Mouse (Mus musculus) limb, embryonic 13.5 days (tissue): ENCODE results near the gene Kcnab1. TPM values are rescaled to one million over a fixed set of nuclear protein-coding genes. Genes with fewer than 3 reads are reported as not detected.

Experiments
- ATAC-seq: fragments of 200-750 bp; cut with Nextera tagmentation; 2 replicates; pipeline ENCODE4 v1.8.0; 2017; ENCODE audit warnings: low read depth, moderate number of reproducible peaks, moderate TSS enrichment; ENCODE audit not compliant: low FRiP score
- H3K27ac ChIP-seq: fragments of 300-500 bp; sonication (generic); 2 replicates; pipeline ENCODE4 v1.5.1; 2015; ENCODE audit warnings: inconsistent platforms, mild to moderate bottlenecking, moderate library complexity
- H3K27me3 ChIP-seq: fragments of 300-500 bp; sonication (generic); 2 replicates; pipeline ENCODE4 v1.6.1; 2015; ENCODE audit warnings: mild to moderate bottlenecking, inconsistent platforms
- H3K36me3 ChIP-seq: fragments of 300-500 bp; sonication (generic); 2 replicates; pipeline ENCODE4 v1.6.1; 2015; ENCODE audit warnings: inconsistent platforms, mild to moderate bottlenecking, moderate library complexity
- H3K4me1 ChIP-seq: fragments of 300-500 bp; sonication (generic); 2 replicates; pipeline ENCODE4 v1.6.1; 2015; ENCODE audit warnings: inconsistent platforms
- H3K4me2 ChIP-seq: fragments of 300-500 bp; sonication (generic); replicated peaks from 2 replicates; pipeline ENCODE4 v1.6.1; 2015; ENCODE audit warnings: inconsistent platforms, mild to moderate bottlenecking, moderate library complexity
- H3K4me3 ChIP-seq: fragments of 300-500 bp; sonication (generic); 2 replicates; pipeline ENCODE4 v1.5.1; 2015; ENCODE audit warnings: moderate library complexity, mild to moderate bottlenecking, inconsistent platforms
- H3K9ac ChIP-seq: fragments of 300-500 bp; sonication (generic); 2 replicates; pipeline ENCODE4 v1.6.1; 2015; ENCODE audit warnings: mild to moderate bottlenecking, inconsistent platforms
- H3K9me3 ChIP-seq: fragments of 300-500 bp; sonication (generic); 2 replicates; pipeline ENCODE4 v1.6.1; 2016; ENCODE audit warnings: inconsistent platforms
- WGBS: fragments of 180-500 bp; shearing (Covaris S2); methylation state at CpG from one replicate; pipeline ENCODE4 v1.1.7; 2015; 5-methylcytosine and 5-hydroxymethylcytosine counted together
- polyA plus RNA-seq: library from polyadenylated mRNA; unstranded; fragments of >200 nt; fragmentation: Nextera tagmentation; extraction: Ambion mirVana; gene quantifications from 2 replicates; pipeline ENCODE4 v1.2.1, GENCODE M21; 2015

Gene Kcnab1
- 10.6 and 12.5 TPM in 2 replicates for polyA plus RNA-seq

DNA sequence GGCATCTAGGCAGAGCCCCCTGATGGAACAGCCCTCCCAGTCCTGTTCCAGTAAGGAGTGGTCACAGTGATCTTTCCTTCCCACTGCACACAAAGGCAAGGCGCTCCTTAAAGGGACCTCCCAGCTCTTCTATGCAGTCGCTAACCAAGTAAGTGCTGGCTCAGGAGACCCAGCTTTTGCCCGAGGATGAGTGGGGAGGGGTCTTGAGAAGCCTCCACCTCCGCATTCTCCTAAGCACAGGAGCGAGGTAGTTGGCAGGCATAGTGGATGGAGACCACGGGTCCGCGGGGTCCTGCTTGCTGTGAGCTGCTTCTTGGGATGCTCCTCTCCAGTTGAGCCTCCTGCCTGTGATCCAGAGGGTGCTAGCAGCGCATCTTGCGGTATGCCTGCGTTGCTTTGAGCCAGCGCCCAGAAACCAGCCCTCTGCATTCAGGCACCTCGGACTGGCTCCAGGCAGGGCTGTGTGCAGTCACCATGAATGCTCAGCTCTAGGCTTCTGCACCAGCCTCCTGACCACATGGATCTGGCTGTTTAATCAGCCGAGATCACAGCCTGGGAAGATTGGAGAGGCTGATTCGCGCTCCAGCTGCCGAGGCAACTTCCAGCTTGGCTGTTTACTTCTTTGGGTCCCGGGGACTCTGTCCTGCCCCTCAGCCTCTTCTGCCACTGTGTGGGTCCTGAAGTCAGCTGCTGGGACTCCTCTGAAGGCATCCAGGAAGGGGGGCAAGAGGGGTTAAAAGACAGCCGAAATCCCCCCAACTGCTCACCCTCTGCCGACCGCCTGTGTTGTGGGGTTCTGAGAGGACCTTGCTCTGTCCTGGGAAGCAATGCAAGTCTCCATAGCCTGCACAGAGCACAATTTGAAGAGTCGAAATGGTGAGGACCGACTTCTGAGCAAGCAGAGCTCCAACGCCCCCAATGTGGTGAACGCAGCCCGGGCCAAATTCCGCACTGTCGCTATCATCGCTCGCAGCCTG, at the start of gene Kcnab1:
Gene Kcnab1, plus strand, starts transcription at position 440 of the 977 bp plus-strand sequence.
- WGBS: under 1% methylated on average over 30 of the region's 30 CpGs
- ATAC-seq: peak; percentile 80
- H3K27ac ChIP-seq: no peak within 1 kb of the TSS
- H3K27me3 ChIP-seq: peaks cover 38% of the 10 kb centered on the region
- H3K4me3 ChIP-seq: peak within 1 kb of the TSS; percentile 52
- H3K4me1 ChIP-seq: peaks cover 25% of the 10 kb centered on the region; the same call in 1 of the 2 replicates
- H3K9ac ChIP-seq: peak within 1 kb of the TSS; percentile 67
- H3K9me3 ChIP-seq: no peaks in the 10 kb centered on the region
- no peaks in the 10 kb centered on the region for H3K36me3 ChIP-seq
- H3K4me2 ChIP-seq: peak within 1 kb of the TSS; percentile 82

DNA sequence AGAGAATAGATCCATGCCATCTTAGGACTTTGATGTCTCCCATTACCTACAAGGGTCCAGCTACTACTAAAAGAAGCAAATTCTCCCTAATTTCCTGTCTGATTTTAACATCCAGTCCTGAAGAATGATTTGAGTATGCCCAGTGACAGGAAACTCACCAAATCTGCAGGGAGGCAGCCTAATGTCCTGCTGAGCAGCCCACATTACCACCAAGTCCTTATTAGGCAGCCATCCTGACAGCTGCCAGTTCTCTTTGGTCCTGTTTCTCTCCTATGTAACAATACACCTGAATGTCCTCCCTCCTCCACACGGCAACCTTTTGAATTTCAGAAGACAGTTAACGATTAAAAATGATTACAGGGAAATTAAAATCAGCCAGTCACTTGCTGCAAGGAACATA, 20.9 kb upstream of the Kcnab1 start:
- ATAC-seq: no peak
- WGBS: 34% methylated on average over 2 of the region's 2 CpGs

DNA sequence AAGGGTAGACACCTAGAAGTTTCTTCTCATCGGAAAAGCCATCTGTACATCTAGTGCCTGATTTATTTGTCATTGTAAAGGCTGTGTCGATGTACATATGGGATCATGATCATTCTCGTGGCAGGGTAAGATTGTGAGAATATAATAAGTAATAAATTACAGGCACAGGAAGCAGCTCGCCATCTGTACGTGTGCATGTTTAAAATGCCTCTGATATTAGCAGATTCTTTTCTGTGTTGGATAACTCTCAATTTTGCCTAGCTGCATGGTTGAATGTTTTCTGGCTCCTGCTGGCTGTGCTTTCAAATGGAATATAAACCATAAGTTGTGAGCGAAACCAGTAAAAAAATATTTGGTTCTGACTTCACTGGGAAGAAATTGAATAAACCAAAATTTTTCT, 5.1 kb upstream of the Kcnab1 start:
- H3K4me1 ChIP-seq: 0 out of 2 replicates have a peak, but pooled peaks cover 4% of the 10 kb centered on the region
- no peaks in the 10 kb centered on the region for H3K36me3 ChIP-seq
- H3K4me2 ChIP-seq: no peak overlapping the region
- H3K9ac ChIP-seq: no peak overlapping the region
- ATAC-seq: no peak
- H3K27me3 ChIP-seq: peaks cover 17% of the 10 kb centered on the region
- H3K4me3 ChIP-seq: no peak overlapping the region
- no peaks in the 10 kb centered on the region for H3K9me3 ChIP-seq
- no peak overlapping the region for H3K27ac ChIP-seq
- 57% methylated on average over 6 of the region's 6 CpGs for WGBS

More for the DNA sequence above, 20.9 kb upstream of the Kcnab1 start:
- H3K27me3 ChIP-seq: no peaks in the 10 kb centered on the region
- no peak overlapping the region for H3K27ac ChIP-seq
- no peak overlapping the region for H3K4me3 ChIP-seq
- H3K9ac ChIP-seq: no peak overlapping the region
- H3K36me3 ChIP-seq: no peaks in the 10 kb centered on the region
- H3K9me3 ChIP-seq: peaks cover 5% of the 10 kb centered on the region; the same call in 1 of the 2 replicates
- H3K4me2 ChIP-seq: no peak overlapping the region
- 0 out of 2 replicates have a peak, but pooled peaks cover 4% of the 10 kb centered on the region for H3K4me1 ChIP-seq

DNA sequence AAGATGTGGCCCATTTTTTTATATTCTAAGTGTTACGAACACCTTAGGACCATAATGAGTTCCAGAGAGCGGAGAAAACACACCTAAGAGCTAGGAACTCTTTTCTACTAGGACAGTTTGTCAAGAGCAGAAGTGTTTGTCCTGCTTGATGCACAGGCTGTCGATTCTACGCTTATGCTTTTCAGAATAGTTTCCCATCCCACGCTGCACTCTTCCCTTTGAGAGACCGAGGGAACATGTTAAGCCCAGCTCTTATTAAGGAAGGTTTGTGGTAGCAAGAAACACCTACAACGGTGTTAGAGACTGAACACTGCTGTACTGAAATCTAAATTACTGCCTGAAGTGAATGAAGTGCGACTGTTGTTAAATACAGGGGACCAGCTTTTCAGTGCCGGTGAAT, 1.0 kb downstream of the Kcnab1 start:
- 58% methylated on average over 9 of the region's 9 CpGs for WGBS
- H3K4me3 ChIP-seq: peak overlapping the region; percentile 52
- peaks cover 38% of the 10 kb centered on the region for H3K27me3 ChIP-seq
- peak overlapping the region; percentile 67; the same call in 1 of the 2 replicates for H3K9ac ChIP-seq
- ATAC-seq: no peak
- no peaks in the 10 kb centered on the region for H3K36me3 ChIP-seq
- H3K9me3 ChIP-seq: no peaks in the 10 kb centered on the region
- peaks cover 25% of the 10 kb centered on the region; the same call in 1 of the 2 replicates for H3K4me1 ChIP-seq
- no peak overlapping the region for H3K27ac ChIP-seq
- H3K4me2 ChIP-seq: peak overlapping the region; percentile 82

DNA sequence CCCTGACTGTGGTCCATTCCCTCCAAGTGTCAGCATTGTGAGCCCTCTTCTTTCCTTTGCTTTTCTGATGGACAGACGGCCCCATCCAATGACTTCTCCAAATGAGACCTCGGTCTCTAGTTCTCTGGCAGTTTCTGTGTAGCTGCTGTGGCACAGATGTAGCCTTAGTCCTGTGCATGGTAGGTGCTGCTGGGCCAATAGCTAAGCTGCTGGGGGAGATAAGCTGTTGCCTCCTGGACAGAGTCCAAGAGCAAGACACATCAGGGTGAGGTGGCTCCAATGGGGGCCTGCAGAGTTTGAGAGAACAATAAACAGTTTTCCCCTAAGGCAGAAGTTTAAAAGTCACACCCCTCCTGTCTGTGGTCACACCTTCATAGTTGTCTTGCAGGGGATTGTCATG, 2.0 kb downstream of the Kcnab1 start:
- Histone ChIP-seq H3K27ac (no peak overlapping the region), H3K9me3 (no peaks in the 10 kb centered on the region), H3K36me3 (no peaks in the 10 kb centered on the region), H3K4me2 (peak overlapping the region; percentile 82), H3K4me3 (peak overlapping the region; percentile 52), H3K9ac (no peak overlapping the region), H3K4me1 (peaks cover 25% of the 10 kb centered on the region; the same call in 1 of the 2 replicates), H3K27me3 (peaks cover 38% of the 10 kb centered on the region)
- no peak for ATAC-seq
- WGBS: 79% methylated on average over 2 of the region's 2 CpGs

DNA sequence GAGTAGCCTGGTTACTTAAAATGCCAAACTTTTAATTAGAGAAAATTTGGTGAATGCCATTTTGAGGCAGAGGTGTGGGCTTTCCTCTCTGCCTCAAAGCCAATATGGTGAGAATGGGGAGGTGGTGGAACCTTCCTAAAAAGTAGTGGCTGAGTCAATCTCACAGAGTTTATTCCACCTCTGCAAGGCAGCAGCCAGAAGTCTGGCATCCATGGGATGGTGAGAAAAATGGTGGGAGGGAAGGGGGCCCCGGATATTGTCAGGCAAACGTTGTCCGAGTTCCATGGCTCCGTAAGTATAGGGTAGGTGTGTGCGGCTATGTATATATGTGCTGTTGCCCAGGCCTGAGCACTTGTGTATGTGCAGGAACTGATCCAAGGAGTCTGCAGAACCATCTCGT, 6.0 kb downstream of the Kcnab1 start:
- WGBS: 92% methylated on average over 6 of the region's 6 CpGs
- Histone ChIP-seq H3K4me1 (peaks cover 23% of the 10 kb centered on the region), H3K27me3 (peaks cover 13% of the 10 kb centered on the region), H3K9me3 (no peaks in the 10 kb centered on the region), H3K36me3 (no peaks in the 10 kb centered on the region), H3K9ac (no peak overlapping the region), H3K27ac (no peak overlapping the region), H3K4me3 (no peak overlapping the region), H3K4me2 (no peak overlapping the region)
- ATAC-seq: no peak

DNA sequence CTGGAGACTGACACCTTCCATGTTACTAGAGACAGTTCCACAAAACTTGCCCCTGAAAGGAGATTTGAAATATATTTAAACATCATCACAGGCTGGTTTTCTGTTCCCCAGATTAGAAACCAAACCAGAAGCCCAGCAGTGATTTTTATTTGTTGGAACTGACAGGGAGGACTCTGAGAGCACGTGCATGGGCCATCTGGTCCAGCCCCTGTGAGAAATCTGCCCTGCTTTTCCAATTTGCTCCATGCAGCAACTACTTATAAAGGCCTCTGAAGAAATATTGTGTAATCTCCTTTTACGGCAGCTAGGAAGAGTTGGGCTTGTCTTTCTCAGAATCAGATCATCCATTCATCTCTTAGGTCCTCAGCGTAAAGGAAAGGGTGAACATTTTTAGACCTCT, 7.8 kb downstream of the Kcnab1 start:
- Histone ChIP-seq H3K4me2 (no peak overlapping the region), H3K9me3 (no peaks in the 10 kb centered on the region), H3K9ac (no peak overlapping the region), H3K27me3 (no peaks in the 10 kb centered on the region), H3K36me3 (no peaks in the 10 kb centered on the region), H3K4me1 (peaks cover 12% of the 10 kb centered on the region), H3K27ac (peak overlapping the region; percentile 69; the same call in 1 of the 2 replicates), H3K4me3 (no peak overlapping the region)
- ATAC-seq: 0 out of 2 replicates have a peak, but pooled peaks have one; percentile 44
- WGBS: 49% methylated on average over 3 of the region's 3 CpGs

DNA sequence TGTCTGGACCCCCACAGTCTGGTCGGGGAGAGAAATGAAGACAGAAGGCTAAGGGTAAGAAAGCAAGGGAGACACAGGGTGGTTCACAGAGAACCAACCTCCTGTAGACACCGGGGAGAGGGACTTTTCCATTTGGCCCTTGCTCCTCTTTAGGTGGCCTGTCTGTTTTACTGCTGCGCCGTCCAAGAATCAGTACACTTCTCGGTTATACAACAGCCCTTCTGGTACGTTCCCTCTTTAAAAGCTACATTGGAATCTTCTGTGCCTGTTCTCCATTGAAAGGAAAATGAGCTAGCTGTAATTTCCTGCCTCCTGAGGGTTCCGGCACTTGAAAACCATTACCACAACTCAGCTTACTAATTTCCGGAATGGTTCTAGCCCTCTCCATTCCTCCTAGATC, 8.2 kb downstream of the Kcnab1 start:
- Histone ChIP-seq H3K4me1 (peaks cover 12% of the 10 kb centered on the region), H3K36me3 (no peaks in the 10 kb centered on the region), H3K9ac (no peak overlapping the region), H3K9me3 (no peaks in the 10 kb centered on the region), H3K27ac (peak overlapping the region; percentile 69; the same call in 1 of the 2 replicates), H3K4me3 (no peak overlapping the region), H3K27me3 (no peaks in the 10 kb centered on the region), H3K4me2 (no peak overlapping the region)
- peak; percentile 44; the same call in 1 of the 2 replicates for ATAC-seq
- 36% methylated on average over 8 of the region's 8 CpGs for WGBS

DNA sequence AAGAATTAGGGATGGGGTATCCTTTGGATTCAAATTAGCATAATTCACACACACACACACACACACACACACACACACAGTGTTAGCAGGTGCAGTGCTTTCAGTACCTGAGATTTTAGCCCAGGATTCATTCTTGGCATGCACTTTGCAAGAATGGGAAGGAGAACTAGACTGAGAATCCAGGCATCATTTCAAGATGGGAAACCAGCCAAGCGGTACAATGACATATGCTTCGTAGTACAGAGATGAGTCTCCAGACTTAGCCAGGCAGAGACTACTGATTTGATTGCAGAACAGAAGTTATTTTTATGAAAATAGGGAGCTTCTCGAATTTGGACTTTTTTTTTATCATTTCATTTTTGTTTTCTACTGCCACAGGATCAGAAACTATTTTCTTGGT, 15.8 kb downstream of the Kcnab1 start:
- Histone ChIP-seq H3K27me3 (no peaks in the 10 kb centered on the region), H3K4me2 (no peak overlapping the region), H3K4me3 (no peak overlapping the region), H3K9ac (no peak overlapping the region), H3K4me1 (no peaks in the 10 kb centered on the region), H3K9me3 (no peaks in the 10 kb centered on the region), H3K27ac (no peak overlapping the region), H3K36me3 (no peaks in the 10 kb centered on the region)
- ATAC-seq: no peak
- WGBS: 71% methylated on average over 3 of the region's 3 CpGs

DNA sequence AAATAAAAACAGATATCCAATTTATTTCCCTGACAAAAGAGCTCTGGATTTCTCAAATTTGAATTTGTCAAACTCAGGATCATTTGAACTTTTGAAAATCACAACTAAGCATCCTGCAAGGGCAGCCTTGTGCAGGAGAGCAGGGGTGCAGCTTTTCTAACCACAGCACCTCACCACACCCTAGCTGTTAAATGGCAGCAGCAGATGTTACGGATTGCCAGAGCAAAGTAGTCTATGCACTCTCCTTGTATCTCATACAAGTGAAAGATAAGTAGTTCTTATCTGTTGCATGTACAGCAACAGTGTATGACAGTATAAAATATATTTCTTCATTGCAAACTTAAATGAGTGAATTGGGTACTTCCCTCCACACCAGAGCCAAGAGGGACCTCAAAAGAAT, 20.4 kb downstream of the Kcnab1 start:
- H3K27ac ChIP-seq: no peak overlapping the region
- no peaks in the 10 kb centered on the region for H3K4me1 ChIP-seq
- no peak overlapping the region for H3K4me2 ChIP-seq
- no peaks in the 10 kb centered on the region for H3K36me3 ChIP-seq
- no peaks in the 10 kb centered on the region for H3K27me3 ChIP-seq
- 93% methylated on average over 1 of the region's 1 CpGs for WGBS
- no peak overlapping the region for H3K4me3 ChIP-seq
- no peak for ATAC-seq
- no peak overlapping the region for H3K9ac ChIP-seq
- H3K9me3 ChIP-seq: no peaks in the 10 kb centered on the region

DNA sequence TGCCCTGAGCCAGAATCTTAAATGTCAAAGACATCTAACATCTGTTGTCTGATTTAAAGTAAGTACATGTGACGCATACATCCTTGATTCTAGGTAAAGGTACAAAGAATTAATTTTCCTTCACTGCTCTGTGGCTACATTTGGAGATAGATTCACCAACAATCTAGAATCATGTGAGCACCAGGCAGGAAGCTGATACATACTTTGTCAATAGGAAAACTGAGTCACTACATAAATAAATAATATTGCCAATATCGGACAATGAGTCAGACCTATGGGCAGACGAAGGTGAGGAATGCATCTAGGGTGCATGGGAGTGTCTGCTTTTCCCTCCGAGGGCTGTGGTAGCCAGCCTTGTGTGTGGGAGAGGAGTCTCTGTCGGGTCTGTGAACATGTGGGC, 25.7 kb downstream of the Kcnab1 start:
- no peak overlapping the region for H3K27ac ChIP-seq
- no peak overlapping the region for H3K4me3 ChIP-seq
- H3K27me3 ChIP-seq: no peaks in the 10 kb centered on the region
- H3K36me3 ChIP-seq: no peaks in the 10 kb centered on the region
- ATAC-seq: no peak
- H3K9me3 ChIP-seq: no peaks in the 10 kb centered on the region
- no peaks in the 10 kb centered on the region; the same call in 1 of the 2 replicates for H3K4me1 ChIP-seq
- H3K9ac ChIP-seq: no peak overlapping the region
- 78% methylated on average over 5 of the region's 5 CpGs for WGBS
- H3K4me2 ChIP-seq: no peak overlapping the region

DNA sequence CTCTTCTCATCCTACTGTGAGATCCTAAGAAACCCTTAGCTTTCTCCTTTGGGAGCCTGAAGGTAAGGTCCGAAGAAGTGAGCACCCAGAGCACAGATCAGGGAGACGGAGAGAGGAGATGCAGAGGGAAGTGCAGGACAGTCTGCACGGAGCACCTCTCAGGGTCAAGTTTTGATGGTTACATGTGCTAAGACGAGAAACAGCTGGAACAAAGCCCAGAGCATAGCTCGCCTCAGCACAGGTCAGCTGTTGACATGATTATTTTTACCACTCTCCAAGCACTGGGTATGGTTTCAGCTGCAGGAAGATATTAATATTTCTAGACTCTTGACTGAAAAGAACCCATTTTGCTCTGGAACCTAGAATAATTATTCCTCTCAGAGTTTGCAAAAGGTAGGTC, 27.7 kb downstream of the Kcnab1 start:
- Histone ChIP-seq H3K9ac (no peak overlapping the region), H3K4me3 (no peak overlapping the region), H3K27me3 (no peaks in the 10 kb centered on the region), H3K27ac (no peak overlapping the region), H3K9me3 (no peaks in the 10 kb centered on the region), H3K4me1 (no peaks in the 10 kb centered on the region; the same call in 1 of the 2 replicates), H3K4me2 (no peak overlapping the region), H3K36me3 (no peaks in the 10 kb centered on the region)
- WGBS: 64% methylated on average over 5 of the region's 5 CpGs
- no peak; the same call in 1 of the 2 replicates for ATAC-seq
